Mouse (Mus musculus): Measurements from ENCODE around the gene Smad3.

- no peak for TF ChIP-seq CTCF (IDR thresholded peaks at IDR 0.05; ENCODE audit: low read depth)
- no peak for TF ChIP-seq EP300 (optimal IDR thresholded peaks at IDR 0.05)
Observed at GRCm38 (mm10) chr9:63672797-63673493, 84.8 kb downstream of the Smad3 start.

Measured in stomach, postnatal 0 days (tissue).